Mouse (Mus musculus) neural tube, embryonic 12.5 days (tissue): Measurements from ENCODE around the gene Il1r1. TPM values are rescaled to one million over a fixed set of nuclear protein-coding genes. Genes with fewer than 3 reads are reported as not detected.

ENCODE experiments used
- ATAC-seq: fragments of 200-750 bp; cut with Nextera tagmentation; 2 replicates; pipeline ENCODE4 v1.8.0; 2017; ENCODE audit warnings: low read depth, mild to moderate bottlenecking, moderate TSS enrichment, moderate library complexity; ENCODE audit not compliant: low FRiP score
- H3K27ac ChIP-seq: fragments of 300-500 bp; sonication (generic); 2 replicates; pipeline ENCODE4 v1.5.1; 2016
- H3K27me3 ChIP-seq: fragments of 300-500 bp; sonication (generic); replicated peaks from 2 replicates; pipeline ENCODE4 v1.6.1; 2016; ENCODE audit warnings: mild to moderate bottlenecking
- H3K36me3 ChIP-seq: fragments of 300-500 bp; sonication (generic); 2 replicates; pipeline ENCODE4 v1.6.1; 2016; ENCODE audit warnings: mild to moderate bottlenecking
- H3K4me1 ChIP-seq: fragments of 300-500 bp; sonication (generic); 2 replicates; pipeline ENCODE4 v1.6.1; 2016
- H3K4me2 ChIP-seq: fragments of 300-500 bp; sonication (generic); replicated peaks from 2 replicates; pipeline ENCODE4 v1.6.1; 2016; ENCODE audit warnings: mild to moderate bottlenecking
- H3K4me3 ChIP-seq: fragments of 300-500 bp; sonication (generic); 2 replicates; pipeline ENCODE4 v1.5.1; 2016
- H3K9ac ChIP-seq: fragments of 300-500 bp; sonication (generic); 2 replicates; pipeline ENCODE4 v1.6.1; 2016; ENCODE audit warnings: mild to moderate bottlenecking
- H3K9me3 ChIP-seq: fragments of 300-500 bp; sonication (generic); 2 replicates; pipeline ENCODE4 v1.6.1; 2016; ENCODE audit warnings: mild to moderate bottlenecking
- WGBS: fragments of 180-500 bp; shearing (Covaris S2); methylation state at CpG from one replicate; pipeline ENCODE4 v1.1.7; 2016; 5-methylcytosine and 5-hydroxymethylcytosine counted together
- polyA plus RNA-seq: library from polyadenylated mRNA; unstranded; fragments of >200 nt; fragmentation: Nextera tagmentation; extraction: Ambion mirVana; gene quantifications from 2 replicates; pipeline ENCODE4 v1.2.1, GENCODE M21; 2016

The Il1r1 gene
- polyA plus RNA-seq = 0.66 and 1.3 TPM in 2 replicates

DNA sequence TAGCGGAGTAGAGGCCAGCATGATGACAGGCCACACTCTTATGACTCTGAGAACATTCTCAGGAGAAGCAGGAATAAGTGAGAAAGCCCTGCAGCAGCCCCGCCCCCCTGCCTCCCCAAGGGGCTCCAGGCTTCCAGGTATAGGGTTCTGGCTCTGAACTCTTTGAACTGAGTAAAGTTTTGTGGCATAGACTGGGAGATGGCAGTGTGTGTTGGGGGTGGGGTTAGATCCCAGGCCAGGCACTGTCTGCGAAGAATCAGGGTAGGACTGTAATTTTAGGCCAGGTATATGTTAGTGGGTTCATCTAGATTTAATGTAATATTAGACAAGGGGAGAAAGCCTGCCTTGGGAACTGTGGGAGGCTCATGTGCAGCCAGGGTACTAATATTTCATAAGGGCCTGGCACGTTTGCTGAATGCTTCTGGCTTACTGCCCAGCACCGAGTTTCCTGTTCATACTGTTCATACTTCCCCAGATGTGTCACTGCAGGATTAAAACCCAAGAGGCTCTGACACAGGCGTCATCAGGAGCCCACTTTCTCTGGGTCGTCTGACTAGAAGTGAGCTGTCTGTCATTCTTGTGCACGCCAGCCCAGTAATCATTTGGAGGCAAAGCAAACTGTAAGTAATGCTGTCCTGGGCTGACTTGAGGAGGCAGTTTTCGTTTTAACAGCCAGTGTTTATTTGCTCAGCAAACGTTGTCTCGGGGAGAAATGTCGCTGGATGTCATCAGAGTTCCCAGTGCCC is at the start of gene Il1r1:
TSS of gene Il1r1 (plus strand) at position 542 of the 746 bp plus-strand sequence.
- no peaks in the 10 kb centered on the region for H3K36me3 ChIP-seq
- no peak for ATAC-seq
- no peaks in the 10 kb centered on the region for H3K4me1 ChIP-seq
- no peaks in the 10 kb centered on the region for H3K27me3 ChIP-seq
- no peak within 1 kb of the TSS for H3K4me3 ChIP-seq
- no peaks in the 10 kb centered on the region for H3K9me3 ChIP-seq
- H3K9ac ChIP-seq = no peak within 1 kb of the TSS
- H3K27ac ChIP-seq = no peak within 1 kb of the TSS
- WGBS = 67% methylated on average over 12 of the region's 12 CpGs
- no peak within 1 kb of the TSS for H3K4me2 ChIP-seq

- no peak overlapping the region for H3K4me2 ChIP-seq
- no peaks in the 10 kb centered on the region for H3K27me3 ChIP-seq
- no peak for ATAC-seq
- H3K4me1 ChIP-seq = no peaks in the 10 kb centered on the region
- H3K9me3 ChIP-seq = no peaks in the 10 kb centered on the region
- H3K27ac ChIP-seq = no peak overlapping the region
- 81% methylated on average over 5 of the region's 5 CpGs for WGBS
- H3K9ac ChIP-seq = no peak overlapping the region
- no peak overlapping the region for H3K4me3 ChIP-seq
- H3K36me3 ChIP-seq = no peaks in the 10 kb centered on the region
Observed at GRCm38 (mm10) chr1:40175123-40175522, 49.8 kb upstream of the Il1r1 start.

DNA sequence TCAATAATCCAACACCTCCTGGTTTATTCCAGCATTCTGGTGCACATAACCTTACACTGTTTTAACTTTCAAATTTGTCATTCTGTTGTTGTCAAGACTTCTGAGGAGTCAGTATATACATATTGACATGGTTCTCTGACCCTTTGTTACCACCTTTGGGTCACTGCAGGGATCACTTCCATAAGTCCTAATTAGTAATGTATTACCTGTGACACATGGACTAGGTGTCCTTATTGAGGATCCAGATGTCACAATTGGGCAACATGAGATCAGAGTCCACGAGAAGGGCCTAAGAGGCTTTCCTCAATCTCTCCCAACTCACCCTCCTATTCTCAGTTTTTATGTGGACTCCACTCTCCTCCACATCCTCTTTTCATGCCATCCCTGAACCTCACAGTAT is 49.1 kb upstream of the Il1r1 start:
- Histone ChIP-seq H3K27ac (no peak overlapping the region), H3K36me3 (no peaks in the 10 kb centered on the region), H3K4me2 (no peak overlapping the region), H3K9ac (no peak overlapping the region), H3K27me3 (no peaks in the 10 kb centered on the region), H3K9me3 (no peaks in the 10 kb centered on the region), H3K4me1 (no peaks in the 10 kb centered on the region), H3K4me3 (no peak overlapping the region)
- 94% methylated on average over 1 of the region's 1 CpGs for WGBS
- no peak for ATAC-seq

- Histone ChIP-seq H3K9me3 (no peaks in the 10 kb centered on the region), H3K27me3 (no peaks in the 10 kb centered on the region), H3K27ac (no peak overlapping the region), H3K4me3 (no peak overlapping the region), H3K36me3 (no peaks in the 10 kb centered on the region), H3K9ac (no peak overlapping the region), H3K4me2 (no peak overlapping the region), H3K4me1 (no peaks in the 10 kb centered on the region)
- ATAC-seq = no peak
- 89% methylated on average over 4 of the region's 4 CpGs for WGBS
Observed at GRCm38 (mm10) chr1:40179031-40179430, 45.8 kb upstream of the Il1r1 start.

- Histone ChIP-seq H3K36me3 (no peaks in the 10 kb centered on the region), H3K4me3 (no peak overlapping the region), H3K4me2 (no peak overlapping the region)
Observed at GRCm38 (mm10) chr1:40179493-40179892, 45.4 kb upstream of the Il1r1 start.

GRCm38 (mm10) chr1:40180861-40181260 is 44.0 kb upstream of the Il1r1 start:
- Histone ChIP-seq H3K36me3 (no peaks in the 10 kb centered on the region), H3K4me2 (no peak overlapping the region), H3K4me3 (no peak overlapping the region), H3K9ac (no peak overlapping the region), H3K27ac (no peak overlapping the region), H3K27me3 (no peaks in the 10 kb centered on the region), H3K4me1 (no peaks in the 10 kb centered on the region), H3K9me3 (no peaks in the 10 kb centered on the region)
- no peak for ATAC-seq
- WGBS = 92% methylated on average over 2 of the region's 2 CpGs

More at GRCm38 (mm10) chr1:40179493-40179892, 45.4 kb upstream of the Il1r1 start:
- no peaks in the 10 kb centered on the region for H3K9me3 ChIP-seq
- no peaks in the 10 kb centered on the region for H3K27me3 ChIP-seq
- 74% methylated on average over 1 of the region's 1 CpGs for WGBS
- no peak overlapping the region for H3K27ac ChIP-seq
- ATAC-seq = no peak
- H3K4me1 ChIP-seq = no peaks in the 10 kb centered on the region
- H3K9ac ChIP-seq = no peak overlapping the region

GRCm38 (mm10) chr1:40181716-40182115 is 43.2 kb upstream of the Il1r1 start:
- Histone ChIP-seq H3K36me3 (no peaks in the 10 kb centered on the region), H3K9ac (no peak overlapping the region), H3K9me3 (no peaks in the 10 kb centered on the region), H3K27ac (no peak overlapping the region), H3K4me2 (no peak overlapping the region), H3K4me3 (no peak overlapping the region), H3K4me1 (no peaks in the 10 kb centered on the region), H3K27me3 (no peaks in the 10 kb centered on the region)
- WGBS = 60% methylated on average over 3 of the region's 3 CpGs
- no peak for ATAC-seq

DNA sequence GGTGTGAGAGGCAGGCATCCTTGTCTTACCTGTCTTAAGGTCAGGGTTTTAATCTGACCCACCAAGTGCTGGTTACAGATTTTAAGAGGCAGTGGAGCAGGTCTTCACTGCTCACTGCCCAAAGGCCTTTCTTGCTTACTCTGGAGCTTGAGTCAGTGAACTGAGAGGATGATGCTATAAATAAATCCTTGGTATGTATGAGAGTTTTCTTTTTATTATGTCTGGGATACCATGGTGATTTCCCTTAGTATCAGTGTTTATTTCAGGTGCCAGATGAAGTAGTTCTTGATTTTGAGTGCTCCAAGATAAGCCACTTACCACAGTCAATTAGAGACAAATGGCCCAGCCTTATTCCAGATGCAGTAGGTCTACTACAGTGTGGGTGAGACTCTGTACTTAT is 41.5 kb upstream of the Il1r1 start:
- ATAC-seq = no peak
- Histone ChIP-seq H3K27me3 (no peaks in the 10 kb centered on the region), H3K36me3 (no peaks in the 10 kb centered on the region), H3K9ac (no peak overlapping the region), H3K9me3 (no peaks in the 10 kb centered on the region), H3K4me1 (no peaks in the 10 kb centered on the region), H3K4me3 (no peak overlapping the region), H3K4me2 (no peak overlapping the region), H3K27ac (no peak overlapping the region)

GRCm38 (mm10) chr1:40187961-40188360 is 36.9 kb upstream of the Il1r1 start:
- Histone ChIP-seq H3K36me3 (no peaks in the 10 kb centered on the region), H3K27ac (no peak overlapping the region), H3K4me3 (no peak overlapping the region), H3K4me1 (no peaks in the 10 kb centered on the region), H3K4me2 (no peak overlapping the region), H3K27me3 (no peaks in the 10 kb centered on the region), H3K9me3 (no peaks in the 10 kb centered on the region), H3K9ac (no peak overlapping the region)
- ATAC-seq = no peak
- 82% methylated on average over 1 of the region's 1 CpGs for WGBS

DNA sequence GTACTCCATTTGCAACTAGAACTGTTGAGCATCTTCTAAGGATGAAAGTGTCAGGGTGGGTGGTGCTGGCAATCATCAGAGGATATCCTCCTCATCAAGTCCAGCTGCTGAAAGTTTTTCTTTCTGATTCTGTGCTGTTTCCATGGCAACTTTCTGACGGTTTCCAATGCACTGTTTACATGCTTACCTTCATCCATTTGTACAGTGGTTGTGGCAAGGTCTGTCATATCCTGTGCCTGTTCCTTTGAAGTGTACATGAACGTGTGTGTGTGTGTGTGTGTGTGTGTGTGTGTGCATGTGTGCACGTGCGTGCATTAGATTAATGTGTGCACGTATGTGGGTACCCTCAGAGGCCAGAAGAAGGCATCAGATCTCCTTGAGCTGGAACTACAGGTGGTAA is 34.9 kb upstream of the Il1r1 start:
- ATAC-seq = no peak
- H3K9ac ChIP-seq = no peak overlapping the region
- no peaks in the 10 kb centered on the region for H3K27me3 ChIP-seq
- no peak overlapping the region for H3K27ac ChIP-seq
- H3K4me3 ChIP-seq = no peak overlapping the region
- no peak overlapping the region for H3K4me2 ChIP-seq
- no peaks in the 10 kb centered on the region for H3K4me1 ChIP-seq
- H3K36me3 ChIP-seq = no peaks in the 10 kb centered on the region
- WGBS = 76% methylated on average over 5 of the region's 5 CpGs
- H3K9me3 ChIP-seq = no peaks in the 10 kb centered on the region

DNA sequence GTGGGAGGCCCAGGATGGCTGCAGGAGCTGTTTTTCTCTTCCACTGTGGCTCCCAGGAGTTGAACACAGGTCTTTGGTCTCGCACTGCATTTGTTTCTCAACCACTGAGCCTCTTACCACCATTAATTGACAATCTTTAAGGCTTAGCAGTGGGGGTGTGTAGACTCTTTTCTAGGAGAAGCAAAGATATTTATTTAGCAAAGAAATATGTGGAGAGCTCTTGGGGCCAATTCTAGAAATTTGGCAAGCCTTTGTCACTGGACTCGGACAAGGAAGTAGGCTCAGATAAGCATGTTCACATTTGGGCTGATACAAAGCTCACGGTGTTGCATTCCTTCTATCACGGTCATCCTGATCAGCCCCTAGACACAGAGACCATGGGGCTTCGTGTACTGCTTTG is 34.0 kb upstream of the Il1r1 start:
- no peak overlapping the region for H3K4me3 ChIP-seq
- no peaks in the 10 kb centered on the region for H3K9me3 ChIP-seq
- H3K27me3 ChIP-seq = no peaks in the 10 kb centered on the region
- H3K4me2 ChIP-seq = no peak overlapping the region
- no peaks in the 10 kb centered on the region for H3K36me3 ChIP-seq
- ATAC-seq = no peak
- WGBS = 88% methylated on average over 5 of the region's 5 CpGs
- H3K4me1 ChIP-seq = no peaks in the 10 kb centered on the region
- no peak overlapping the region for H3K9ac ChIP-seq
- no peak overlapping the region for H3K27ac ChIP-seq

DNA sequence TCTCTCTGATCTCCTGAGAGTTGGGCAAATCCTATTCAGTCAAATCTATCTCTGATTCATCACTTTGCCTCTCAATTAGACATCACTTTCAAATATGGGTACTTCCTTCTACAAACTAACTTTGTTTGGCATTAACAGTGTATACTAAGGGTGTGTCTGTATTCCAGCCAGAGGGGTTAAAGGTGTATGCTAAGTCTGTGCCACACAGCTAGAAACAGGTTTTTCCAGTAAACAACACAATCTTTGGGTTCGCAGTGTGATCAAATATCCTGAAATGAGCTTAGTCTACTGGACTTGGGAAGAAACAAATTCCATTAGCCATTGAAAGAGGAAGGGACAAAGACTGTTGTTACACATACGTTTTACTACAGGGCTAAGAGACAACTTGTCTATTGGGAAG is 30.6 kb upstream of the Il1r1 start:
- no peaks in the 10 kb centered on the region for H3K4me1 ChIP-seq
- no peaks in the 10 kb centered on the region for H3K27me3 ChIP-seq
- 88% methylated on average over 2 of the region's 2 CpGs for WGBS
- no peaks in the 10 kb centered on the region for H3K36me3 ChIP-seq
- no peaks in the 10 kb centered on the region for H3K9me3 ChIP-seq
- no peak overlapping the region for H3K4me2 ChIP-seq
- ATAC-seq = no peak
- no peak overlapping the region for H3K27ac ChIP-seq
- H3K9ac ChIP-seq = no peak overlapping the region
- H3K4me3 ChIP-seq = no peak overlapping the region
